Mouse (Mus musculus) midbrain, embryonic 16.5 days (tissue): ENCODE results near the gene Cracr2a. TPM values are rescaled to one million over a fixed set of nuclear protein-coding genes. Genes with fewer than 3 reads are reported as not detected.
A peak's percentile ranks its signal among the peaks of the same experiment; 100 is the strongest.

Source experiments
- ATAC-seq: fragments of 200-750 bp; cut with Nextera tagmentation; 2 replicates; pipeline ENCODE4 v1.8.0; 2017; ENCODE audit warnings: moderate TSS enrichment
- H3K27ac ChIP-seq: fragments of 300-500 bp; sonication (generic); 2 replicates; pipeline ENCODE4 v1.5.1; 2014; ENCODE audit warnings: mild to moderate bottlenecking, low read length, mixed read lengths
- H3K27me3 ChIP-seq: fragments of 300-500 bp; sonication (generic); 2 replicates; pipeline ENCODE4 v1.6.1; 2014; ENCODE audit warnings: low read depth, low read length, mixed read lengths; ENCODE audit not compliant: control insufficient read depth, insufficient read depth
- H3K36me3 ChIP-seq: fragments of 300-500 bp; sonication (generic); 2 replicates; pipeline ENCODE4 v1.6.1; 2014; ENCODE audit warnings: mild to moderate bottlenecking, low read length, moderate library complexity, mixed read lengths; ENCODE audit not compliant: control insufficient read depth, insufficient read depth
- H3K4me1 ChIP-seq: fragments of 300-500 bp; sonication (generic); 2 replicates; pipeline ENCODE4 v1.6.1; 2014; ENCODE audit warnings: mild to moderate bottlenecking, low read length, mixed read lengths; ENCODE audit not compliant: control insufficient read depth, insufficient read depth
- H3K4me2 ChIP-seq: fragments of 300-500 bp; sonication (generic); 2 replicates; pipeline ENCODE4 v1.6.1; 2014; ENCODE audit warnings: mild to moderate bottlenecking, low read length, mixed read lengths
- H3K4me3 ChIP-seq: fragments of 300-500 bp; sonication (generic); 2 replicates; pipeline ENCODE4 v1.5.1; 2014; ENCODE audit warnings: low read depth, mild to moderate bottlenecking, low read length, moderate library complexity, mixed read lengths
- H3K9ac ChIP-seq: fragments of 300-500 bp; sonication (generic); 2 replicates; pipeline ENCODE4 v1.6.1; 2014; ENCODE audit warnings: low read depth, low read length, mixed read lengths
- H3K9me3 ChIP-seq: fragments of 300-500 bp; sonication (generic); replicated peaks from 2 replicates; pipeline ENCODE4 v1.6.1; 2014; ENCODE audit warnings: mild to moderate bottlenecking, low read length, mixed read lengths; ENCODE audit not compliant: control insufficient read depth, poor library complexity, severe bottlenecking
- WGBS: fragments of 180-500 bp; shearing (Covaris S2); extraction: QIAGEN DNeasy Blood & Tissue Kit; methylation state at CpG from one replicate; pipeline ENCODE4 v1.1.7; 2014; 5-methylcytosine and 5-hydroxymethylcytosine counted together
- polyA plus RNA-seq: library from polyadenylated mRNA; unstranded; fragments of >200 nt; fragmentation: Nextera tagmentation; extraction: Ambion mirVana; gene quantifications from 2 replicates; pipeline ENCODE4 v1.2.1, GENCODE M21; 2015

Gene Cracr2a
- polyA plus RNA-seq, 1 experiment from 2014 or later: 0.45 TPM

DNA sequence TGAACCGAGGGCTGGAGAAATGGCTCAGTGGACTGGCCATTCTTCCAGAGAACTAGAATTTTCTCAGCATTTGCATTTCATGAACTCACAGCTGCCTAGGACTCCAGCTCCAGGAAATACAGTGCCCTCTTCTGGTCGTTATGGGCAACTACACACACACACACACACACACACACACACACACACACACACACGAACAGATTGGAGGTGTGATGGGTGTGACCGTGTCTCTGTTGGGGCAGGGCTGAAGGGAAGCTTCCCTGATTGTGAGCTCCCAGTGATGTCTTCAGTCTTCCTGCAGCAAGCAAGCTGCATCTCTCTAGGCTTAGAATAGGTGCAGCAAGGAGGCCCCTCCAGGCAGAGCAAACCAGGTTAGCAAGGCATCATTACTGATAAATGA is 8.2 kb upstream of the Cracr2a start:
- H3K27me3 ChIP-seq: no peaks in the 10 kb centered on the region
- H3K4me1 ChIP-seq: no peaks in the 10 kb centered on the region
- ATAC-seq: no peak
- H3K27ac ChIP-seq: no peak overlapping the region
- WGBS: 89% methylated on average over 4 of the region's 4 CpGs
- H3K36me3 ChIP-seq: no peaks in the 10 kb centered on the region
- H3K9ac ChIP-seq: no peak overlapping the region
- no peak overlapping the region for H3K4me3 ChIP-seq
- H3K9me3 ChIP-seq: no peaks in the 10 kb centered on the region
- H3K4me2 ChIP-seq: no peak overlapping the region

DNA sequence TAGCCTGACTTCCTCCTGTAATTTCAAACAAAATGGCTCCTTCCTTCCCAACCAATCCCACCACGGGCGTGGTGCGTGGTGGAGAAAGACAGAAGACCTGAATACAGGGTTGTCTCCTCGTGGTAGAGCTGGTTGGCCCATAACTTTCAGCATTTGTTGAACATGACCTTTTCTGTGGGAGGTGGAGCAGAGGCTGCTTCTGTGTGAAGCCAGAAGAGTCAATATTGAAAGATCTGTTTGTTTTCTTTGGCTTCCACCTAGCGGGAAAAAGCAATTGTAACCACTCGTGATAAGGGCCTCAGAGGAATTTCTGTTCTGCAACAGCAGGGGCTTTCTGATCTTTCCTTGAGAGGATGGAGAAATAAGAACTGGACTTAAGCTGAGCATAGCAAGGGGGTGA is 5.6 kb upstream of the Cracr2a start:
- Histone ChIP-seq H3K4me2 (no peak overlapping the region), H3K27ac (no peak overlapping the region), H3K27me3 (no peaks in the 10 kb centered on the region), H3K9ac (no peak overlapping the region), H3K4me1 (no peaks in the 10 kb centered on the region), H3K4me3 (no peak overlapping the region), H3K9me3 (no peaks in the 10 kb centered on the region), H3K36me3 (no peaks in the 10 kb centered on the region)
- no peak for ATAC-seq
- 78% methylated on average over 6 of the region's 6 CpGs for WGBS

DNA sequence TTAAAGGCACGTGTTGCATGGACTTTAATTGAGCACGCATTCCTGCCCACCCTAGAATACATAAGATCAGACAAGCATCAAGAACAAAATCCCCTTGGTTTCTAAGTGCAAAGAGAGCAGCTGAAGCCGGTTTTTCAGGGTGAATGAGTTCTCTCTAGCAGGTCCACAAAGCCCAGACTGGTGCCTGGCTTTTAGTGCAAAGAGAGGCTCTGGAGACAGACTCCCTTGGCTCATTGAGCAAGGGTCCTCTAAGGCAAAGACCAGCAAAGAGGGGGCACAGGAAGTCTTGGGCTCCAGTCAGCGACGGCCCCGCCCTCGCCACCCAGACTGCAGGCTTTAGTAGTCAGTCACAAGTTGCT is 287 bp upstream of the Cracr2a start:
- 6% methylated on average over 7 of the region's 7 CpGs for WGBS
- ATAC-seq: no peak

DNA sequence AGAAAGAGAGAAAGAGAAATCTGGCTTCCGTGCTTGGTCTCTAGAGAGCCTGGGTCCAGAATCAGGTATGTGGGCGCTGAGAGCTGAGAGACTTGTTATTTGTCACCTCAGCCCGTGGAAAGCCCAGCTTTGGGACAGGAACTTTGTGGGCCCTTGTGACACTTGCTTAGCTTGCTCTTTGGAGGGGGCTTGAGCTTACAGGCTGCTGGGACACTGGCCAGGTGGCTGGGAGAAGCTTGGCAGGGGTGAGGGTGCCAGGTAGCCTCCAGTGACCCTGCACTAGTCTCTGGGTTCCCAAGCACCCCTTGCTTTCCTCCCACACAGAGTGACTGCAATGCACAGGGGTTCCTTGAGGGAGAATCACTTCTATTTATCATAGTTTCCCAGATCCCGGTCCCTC is 2.4 kb downstream of the Cracr2a start:
- Histone ChIP-seq H3K4me2 (no peak overlapping the region), H3K27me3 (no peaks in the 10 kb centered on the region), H3K36me3 (no peaks in the 10 kb centered on the region), H3K9me3 (no peaks in the 10 kb centered on the region), H3K27ac (no peak overlapping the region), H3K4me3 (no peak overlapping the region), H3K4me1 (peaks cover 7% of the 10 kb centered on the region), H3K9ac (no peak overlapping the region)
- no peak for ATAC-seq
- 75% methylated on average over 4 of the region's 4 CpGs for WGBS

More for the DNA sequence above, 287 bp upstream of the Cracr2a start:
- peak overlapping the region; percentile 55 for H3K9ac ChIP-seq
- no peaks in the 10 kb centered on the region for H3K36me3 ChIP-seq
- no peaks in the 10 kb centered on the region for H3K27me3 ChIP-seq
- H3K4me1 ChIP-seq: peaks cover 7% of the 10 kb centered on the region
- H3K9me3 ChIP-seq: no peaks in the 10 kb centered on the region
- no peak overlapping the region for H3K27ac ChIP-seq
- peak overlapping the region; percentile 83 for H3K4me2 ChIP-seq
- peak overlapping the region; percentile 38 for H3K4me3 ChIP-seq

DNA sequence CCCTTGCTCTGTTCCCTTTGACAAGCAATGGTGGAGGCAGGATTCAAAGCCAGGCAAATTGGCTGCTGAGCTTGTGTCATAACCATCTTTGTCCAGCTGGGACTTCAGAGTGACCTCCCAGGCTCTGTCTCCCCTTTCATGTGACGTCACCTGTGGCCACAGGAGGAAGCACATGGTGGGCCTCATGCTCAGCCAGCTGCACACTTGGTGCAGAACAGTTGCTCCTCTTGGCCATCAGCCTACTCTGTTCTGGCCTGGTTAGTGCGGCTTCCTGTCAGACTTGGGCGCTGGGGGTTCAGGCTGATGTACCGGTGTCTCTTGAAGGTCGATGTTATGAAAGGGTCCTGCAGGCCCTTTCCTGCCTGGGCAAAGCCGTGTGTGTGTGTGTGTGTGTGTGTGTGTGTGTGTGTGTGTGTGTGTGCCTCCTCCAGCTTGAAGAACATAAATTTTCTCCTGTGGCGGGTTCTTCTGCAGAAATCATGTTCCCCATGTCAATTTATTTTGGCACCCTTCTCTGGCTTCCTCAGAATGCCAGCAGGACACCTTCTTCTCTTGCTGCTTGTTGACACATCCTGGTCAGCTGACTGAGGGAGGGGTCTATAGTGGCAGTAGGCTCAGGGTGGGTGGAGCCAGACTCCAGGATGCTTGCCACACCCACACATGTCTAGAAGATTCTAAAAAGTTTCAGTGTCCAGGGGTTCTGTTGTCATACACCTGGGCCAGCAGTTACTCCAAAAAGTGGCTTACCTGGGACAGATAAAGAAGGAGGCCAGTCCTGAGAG is 5.0 kb downstream of the Cracr2a start:
- Histone ChIP-seq H3K4me1 (peaks cover 2% of the 10 kb centered on the region; the same call in 1 of the 2 replicates), H3K4me2 (no peak overlapping the region), H3K9me3 (no peaks in the 10 kb centered on the region), H3K4me3 (no peak overlapping the region), H3K27ac (no peak overlapping the region), H3K36me3 (no peaks in the 10 kb centered on the region), H3K9ac (no peak overlapping the region), H3K27me3 (no peaks in the 10 kb centered on the region)
- 89% methylated on average over 7 of the region's 7 CpGs for WGBS
- ATAC-seq: no peak

DNA sequence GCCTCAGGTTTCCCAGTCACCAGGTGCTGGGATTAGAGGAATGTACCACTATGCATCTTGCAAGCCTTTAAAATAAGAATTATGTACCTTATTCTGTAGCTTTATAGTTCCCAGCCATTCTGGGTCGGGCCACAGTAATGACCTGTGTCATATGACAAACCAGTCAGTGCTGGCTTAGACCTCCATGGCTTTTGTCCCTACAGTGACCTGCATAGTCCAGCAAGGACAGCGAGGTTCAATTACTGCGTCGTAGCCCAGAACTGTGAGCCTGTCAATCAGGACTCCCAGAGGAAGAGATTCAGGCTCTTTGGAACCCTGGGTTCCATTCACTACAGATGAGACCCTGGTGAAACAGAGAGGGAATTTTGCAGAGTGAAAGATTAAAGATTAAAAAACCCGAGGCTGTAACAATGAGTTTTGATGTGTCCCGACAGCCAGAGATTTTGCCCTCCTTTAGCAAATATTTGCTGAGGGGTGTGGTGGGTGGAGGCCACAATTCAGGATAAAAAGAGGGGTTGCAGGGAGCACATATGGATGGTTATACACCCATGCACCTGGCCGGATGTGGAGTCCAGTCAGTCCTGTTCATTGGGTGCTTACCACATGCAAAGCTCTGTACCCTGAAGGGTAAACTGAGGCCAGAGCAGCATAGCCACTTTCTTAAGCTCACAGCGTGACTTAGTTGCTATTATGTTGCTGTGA is 10.9 kb downstream of the Cracr2a start:
- no peak overlapping the region for H3K27ac ChIP-seq
- H3K4me1 ChIP-seq: no peaks in the 10 kb centered on the region
- no peaks in the 10 kb centered on the region for H3K36me3 ChIP-seq
- no peak overlapping the region for H3K4me3 ChIP-seq
- H3K9ac ChIP-seq: no peak overlapping the region
- WGBS: 67% methylated on average over 8 of the region's 8 CpGs
- no peaks in the 10 kb centered on the region for H3K9me3 ChIP-seq
- no peak for ATAC-seq
- no peaks in the 10 kb centered on the region for H3K27me3 ChIP-seq
- H3K4me2 ChIP-seq: no peak overlapping the region

DNA sequence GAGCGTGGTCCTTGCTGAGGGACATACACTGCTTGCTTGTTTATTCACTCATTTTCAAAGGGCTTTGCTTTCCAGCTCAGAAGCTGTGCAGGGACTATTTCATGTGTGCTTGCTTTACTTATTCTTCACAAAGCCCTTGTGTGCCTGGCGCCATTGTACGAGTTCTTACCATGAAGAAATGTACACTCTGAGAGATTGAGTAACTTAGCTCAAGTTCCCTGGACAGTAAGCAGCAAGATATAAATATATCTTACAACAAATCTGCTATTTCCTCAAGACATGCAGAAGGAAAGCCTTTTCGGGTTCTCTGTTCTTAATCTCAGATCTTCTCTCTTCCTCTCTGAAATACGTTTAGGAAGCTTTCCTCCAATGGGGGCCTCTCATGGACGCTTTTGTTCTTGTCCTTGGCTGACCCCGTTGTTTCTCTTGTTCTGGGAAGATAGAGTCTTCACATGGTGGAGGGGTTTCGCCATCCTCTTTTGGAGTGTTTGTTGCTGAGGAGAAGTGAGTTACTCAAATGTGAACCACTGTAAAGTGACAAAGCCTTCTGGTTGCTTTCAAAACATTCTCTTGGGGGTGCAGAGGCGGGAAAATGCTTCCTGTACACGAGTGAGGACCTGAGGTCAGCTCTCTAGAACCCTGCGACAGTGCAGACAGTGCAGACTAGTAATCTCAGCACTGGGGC is 12.8 kb downstream of the Cracr2a start:
- Histone ChIP-seq H3K27ac (no peak overlapping the region), H3K36me3 (no peaks in the 10 kb centered on the region), H3K4me3 (no peak overlapping the region), H3K4me1 (no peaks in the 10 kb centered on the region), H3K9me3 (no peaks in the 10 kb centered on the region), H3K4me2 (no peak overlapping the region), H3K9ac (no peak overlapping the region), H3K27me3 (no peaks in the 10 kb centered on the region)
- 74% methylated on average over 11 of the region's 11 CpGs for WGBS
- ATAC-seq: no peak

DNA sequence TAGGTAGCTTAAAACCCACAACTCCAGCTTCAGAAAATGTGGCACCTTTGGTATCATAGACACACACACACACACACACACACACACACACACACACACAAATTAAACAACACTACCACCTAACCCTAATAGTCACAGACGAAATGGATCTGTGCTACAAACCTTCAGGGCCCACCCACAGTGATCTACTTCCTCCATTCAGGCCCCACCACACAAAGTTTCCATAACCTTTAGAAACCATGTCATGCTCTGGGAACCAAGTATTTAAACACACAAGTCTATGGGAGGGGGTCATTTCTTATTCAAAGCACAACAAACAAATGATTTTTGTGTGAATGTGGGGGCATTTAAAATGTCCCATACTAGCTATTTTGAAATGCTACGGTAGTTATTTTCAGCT is 14.1 kb downstream of the Cracr2a start:
- H3K4me1 ChIP-seq: no peaks in the 10 kb centered on the region
- no peaks in the 10 kb centered on the region for H3K36me3 ChIP-seq
- ATAC-seq: no peak
- H3K4me2 ChIP-seq: no peak overlapping the region
- 83% methylated on average over 2 of the region's 2 CpGs for WGBS
- no peaks in the 10 kb centered on the region for H3K9me3 ChIP-seq
- H3K4me3 ChIP-seq: no peak overlapping the region
- no peak overlapping the region for H3K27ac ChIP-seq
- no peaks in the 10 kb centered on the region for H3K27me3 ChIP-seq
- no peak overlapping the region for H3K9ac ChIP-seq

DNA sequence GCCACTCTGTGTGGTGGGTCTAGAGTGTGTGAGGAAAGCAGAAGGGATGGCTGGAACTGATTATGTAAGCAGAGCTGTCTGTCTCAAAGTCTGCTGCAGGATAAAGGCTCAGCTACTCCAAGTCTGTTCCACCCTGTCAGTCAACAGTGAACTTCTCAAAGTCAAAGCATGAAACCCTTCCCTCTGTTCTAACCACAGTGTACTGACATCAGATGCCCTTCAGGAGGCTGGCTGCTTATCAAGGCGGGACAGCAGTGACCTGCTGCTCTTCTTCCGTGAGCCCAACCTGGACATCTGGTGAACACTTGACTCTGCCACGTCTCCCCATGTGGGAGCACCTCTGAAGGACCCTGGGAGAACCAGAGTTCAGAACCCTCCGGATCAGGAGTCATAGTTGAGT is 16.6 kb downstream of the Cracr2a start:
- Histone ChIP-seq H3K4me3 (no peak overlapping the region), H3K4me2 (no peak overlapping the region), H3K27me3 (peaks cover 3% of the 10 kb centered on the region; the same call in 1 of the 2 replicates), H3K9ac (no peak overlapping the region), H3K36me3 (no peaks in the 10 kb centered on the region), H3K4me1 (peaks cover 6% of the 10 kb centered on the region), H3K27ac (no peak overlapping the region), H3K9me3 (no peaks in the 10 kb centered on the region)
- 80% methylated on average over 4 of the region's 4 CpGs for WGBS
- ATAC-seq: no peak
